Mouse (Mus musculus) small intestine, adult 2 months (tissue): ENCODE results near the gene Cct5.

Source experiments
- CTCF ChIP-seq: fragments of 200-500 bp; IDR thresholded peaks from 2 replicates; pipeline ENCODE4 v1.5.1; 2012; ENCODE audit warnings: low read depth, mild to moderate bottlenecking, control low read depth, inconsistent platforms, low read length, moderate library complexity, mixed read lengths; ENCODE audit not compliant: insufficient replicate concordance, insufficient read length; ENCODE audit errors: extremely low read depth
- POLR2A ChIP-seq: fragments of 200-500 bp; IDR thresholded peaks from 2 replicates; pipeline ENCODE4 v1.6.1; 2012; ENCODE audit warnings: low read depth, mild to moderate bottlenecking, control low read depth, inconsistent platforms, low read length, moderate library complexity

GRCm38 (mm10) chr15:31586088-31586487 lies 15.5 kb downstream of the Cct5 start:
- TF ChIP-seq CTCF (no peak), POLR2A (no peak)
